Mouse (Mus musculus) CD4-positive, CD25-positive, alpha-beta regulatory T cell (primary cell): ENCODE measurements around the gene Tmppe. TPM values are rescaled to one million over a fixed set of nuclear protein-coding genes. Genes with fewer than 3 reads are reported as not detected.

Experiments
- polyA plus RNA-seq: library from polyadenylated mRNA; unstranded; fragments of 100-300 nt; shearing (Covaris generic); gene quantifications from one replicate; pipeline ENCODE4 v1.2.1, GENCODE M21; 2017

Gene Tmppe
- 18.5 TPM for polyA plus RNA-seq

GRCm38 (mm10) chr9:114400949-114401684 lies at the start of gene Tmppe, which contains the start of gene Glb1:
Gene Tmppe, plus strand, starts transcription at chr9:114401105.
Gene Glb1, plus strand, starts transcription at chr9:114401076.

GRCm38 (mm10) chr9:114389905-114390748 lies 10.8 kb upstream of the Tmppe start, which contains the start of gene Crtap:
Gene Crtap, minus strand, starts transcription at chr9:114390675.

Other genes starting within 250 kb of the Tmppe start
- gene Bcl2a1c, start 71.0 kb upstream of the Tmppe start, polyA plus RNA-seq = 2.1 TPM
- 22.4 TPM for gene Crtap, start 10.4 kb upstream of the Tmppe start, polyA plus RNA-seq
- 44.5 TPM for gene Glb1, start within 50 bp of the Tmppe start, polyA plus RNA-seq
- gene Ccr4, start 103.8 kb downstream of the Tmppe start, polyA plus RNA-seq = 26.5 TPM
- gene C130032M10Rik, start 114.6 kb downstream of the Tmppe start, polyA plus RNA-seq = not detected
- gene Trim71, start 163.3 kb downstream of the Tmppe start, polyA plus RNA-seq = 0.02 TPM
- 54.5 TPM for gene Cnot10, start 239.1 kb downstream of the Tmppe start, polyA plus RNA-seq